Mouse (Mus musculus): Measurements from ENCODE around the gene Ssu2. TPM values are rescaled to one million over a fixed set of nuclear protein-coding genes. Genes with fewer than 3 reads are reported as not detected.

The Ssu2 gene
- under 1 TPM in 1 of 2 experiments, not detected in 1; 0.34 TPM for total RNA-seq (2021)
- long read RNA-seq, experiment 1, result 0 reads
- long read RNA-seq, experiment 2, result 0 reads

- intact Hi-C loops (cut with DNase I), result no loop called here
- H3K27ac ChIP-seq, result no peak within 1 kb of the TSS
- H3K4me3 ChIP-seq, result no peak within 1 kb of the TSS
- no peak for DNase-seq (ENCODE audit: extremely low spot score in 1 of 2, low spot score in 2 of 2)
- no peak for TF ChIP-seq CTCF (IDR thresholded peaks at IDR 0.05)
These were observed at the start of gene Ssu2 for GRCm38 (mm10) chr6:112387947-112388346. TSS of gene Ssu2 (minus strand) at chr6:112388023.

GRCm38 (mm10) chr6:112426018-112426732 is 38.4 kb upstream of the Ssu2 start:
- no peak for DNase-seq (ENCODE audit: extremely low spot score in 1 of 2, low spot score in 2 of 2)
- TF ChIP-seq CTCF (IDR thresholded peaks at IDR 0.05), result no peak
- Histone ChIP-seq H3K27ac (no peak overlapping the region), H3K4me3 (no peak overlapping the region)
- intact Hi-C loops (cut with DNase I), result no loop called here

- no peak for TF ChIP-seq CTCF (IDR thresholded peaks at IDR 0.05)
These were observed 36.1 kb upstream of the Ssu2 start for GRCm38 (mm10) chr6:112423746-112424501.

GRCm38 (mm10) chr6:112420883-112421282 is 33.1 kb upstream of the Ssu2 start:
- intact Hi-C loops (cut with DNase I), result no loop called here
- DNase-seq (ENCODE audit: extremely low spot score in 1 of 2, low spot score in 2 of 2), result no peak
- H3K4me3 ChIP-seq, result no peak overlapping the region
- H3K27ac ChIP-seq, result no peak overlapping the region
- peak; percentile 10 for TF ChIP-seq CTCF (IDR thresholded peaks at IDR 0.05)

More at GRCm38 (mm10) chr6:112423746-112424501, 36.1 kb upstream of the Ssu2 start:
- no peak overlapping the region for H3K4me3 ChIP-seq
- peak overlapping the region; percentile 19; the same call in 1 of the 2 replicates for H3K27ac ChIP-seq
- DNase-seq (ENCODE audit: extremely low spot score in 1 of 2, low spot score in 2 of 2), result peak in 1 of 2 experiments; percentile 20
- intact Hi-C loops (cut with DNase I), result no loop called here

GRCm38 (mm10) chr6:112419333-112419732 is 31.5 kb upstream of the Ssu2 start:
- no peak overlapping the region for H3K4me3 ChIP-seq
- intact Hi-C loops (cut with DNase I), result no loop called here
- no peak for TF ChIP-seq CTCF (IDR thresholded peaks at IDR 0.05)
- H3K27ac ChIP-seq, result no peak overlapping the region
- DNase-seq (ENCODE audit: extremely low spot score in 1 of 2, low spot score in 2 of 2), result peak in 1 of 2 experiments; percentile 24

- no peak overlapping the region for H3K4me3 ChIP-seq
- no peak for TF ChIP-seq CTCF (IDR thresholded peaks at IDR 0.05)
- intact Hi-C loops (cut with DNase I), result no loop called here
- DNase-seq (ENCODE audit: extremely low spot score in 1 of 2, low spot score in 2 of 2), result no peak
- no peak overlapping the region for H3K27ac ChIP-seq
These were observed 16.3 kb upstream of the Ssu2 start for GRCm38 (mm10) chr6:112404111-112404510.

- Histone ChIP-seq H3K27ac (peak overlapping the region; percentile 40; the same call in 1 of the 2 replicates), H3K4me3 (no peak overlapping the region)
- peak; percentile 50 to 80 for DNase-seq (ENCODE audit: extremely low spot score in 1 of 2, low spot score in 2 of 2)
- TF ChIP-seq CTCF (IDR thresholded peaks at IDR 0.05), result no peak
- intact Hi-C loops (cut with DNase I), result no loop called here
These were observed 14.3 kb upstream of the Ssu2 start for GRCm38 (mm10) chr6:112401953-112402683.

- TF ChIP-seq CTCF (IDR thresholded peaks at IDR 0.05), result no peak
- H3K4me3 ChIP-seq, result no peak overlapping the region
These were observed 9.5 kb upstream of the Ssu2 start for GRCm38 (mm10) chr6:112397351-112397750.

GRCm38 (mm10) chr6:112396352-112396751 is 8.5 kb upstream of the Ssu2 start:
- intact Hi-C loops (cut with DNase I), result no loop called here
- Histone ChIP-seq H3K27ac (no peak overlapping the region), H3K4me3 (no peak overlapping the region)
- DNase-seq (ENCODE audit: extremely low spot score in 1 of 2, low spot score in 2 of 2), result no peak
- no peak for TF ChIP-seq CTCF (IDR thresholded peaks at IDR 0.05)

More at GRCm38 (mm10) chr6:112397351-112397750, 9.5 kb upstream of the Ssu2 start:
- no peak overlapping the region for H3K27ac ChIP-seq
- DNase-seq (ENCODE audit: extremely low spot score in 1 of 2, low spot score in 2 of 2), result no peak
- intact Hi-C loops (cut with DNase I), result no loop called here

- no peak for DNase-seq (ENCODE audit: extremely low spot score in 1 of 2, low spot score in 2 of 2)
- Histone ChIP-seq H3K4me3 (no peak overlapping the region), H3K27ac (no peak overlapping the region)
- intact Hi-C loops (cut with DNase I), result no loop called here
- no peak for TF ChIP-seq CTCF (IDR thresholded peaks at IDR 0.05)
These were observed 562 bp upstream of the Ssu2 start for GRCm38 (mm10) chr6:112388385-112388784.

GRCm38 (mm10) chr6:112386260-112386659 is 1.6 kb downstream of the Ssu2 start:
- intact Hi-C loops (cut with DNase I), result no loop called here
- no peak for DNase-seq (ENCODE audit: extremely low spot score in 1 of 2, low spot score in 2 of 2)
- H3K27ac ChIP-seq, result no peak overlapping the region
- no peak for TF ChIP-seq CTCF (IDR thresholded peaks at IDR 0.05)
- H3K4me3 ChIP-seq, result no peak overlapping the region

Data from left cerebral cortex, adult 2 months (tissue).